Mouse (Mus musculus): ENCODE data around the gene Adgrg6. TPM values are rescaled to one million over a fixed set of nuclear protein-coding genes. Genes with fewer than 3 reads are reported as not detected.

Adgrg6 gene
- polyA plus RNA-seq (2014; fragmentation: Illumina TruSeq; extraction: RNeasy Lipid Tissue Mini Kit (QIAGEN cat#74804); ENCODE audit: low read depth, low replicate concordance) = 4.5 TPM

GRCm38 (mm10) chr10:14544941-14545717, at the start of gene Adgrg6:
Adgrg6 (minus strand) TSS chr10:14545659.

Other genes starting within 250 kb of the Adgrg6 start
- gene Vta1, start 159.9 kb upstream of the Adgrg6 start, polyA plus RNA-seq (2014; fragmentation: Illumina TruSeq; extraction: RNeasy Lipid Tissue Mini Kit (QIAGEN cat#74804); ENCODE audit: low read depth, low replicate concordance) = 126 TPM
- gene Nmbr, start 159.9 kb upstream of the Adgrg6 start, polyA plus RNA-seq (2014; fragmentation: Illumina TruSeq; extraction: RNeasy Lipid Tissue Mini Kit (QIAGEN cat#74804); ENCODE audit: low read depth, low replicate concordance) = 0.98 TPM
- gene Gje1, start 172.6 kb upstream of the Adgrg6 start, polyA plus RNA-seq (2014; fragmentation: Illumina TruSeq; extraction: RNeasy Lipid Tissue Mini Kit (QIAGEN cat#74804); ENCODE audit: low read depth, low replicate concordance) = not detected